Mouse (Mus musculus) hindbrain, embryonic 16.5 days (tissue): ENCODE data around the gene Spata5. TPM values are rescaled to one million over a fixed set of nuclear protein-coding genes. Genes with fewer than 3 reads are reported as not detected.

Experiments used
- ATAC-seq: fragments of 200-750 bp; cut with Nextera tagmentation; 2 replicates; pipeline ENCODE4 v1.8.0; 2017; ENCODE audit warnings: moderate TSS enrichment, moderate library complexity
- H3K27ac ChIP-seq: fragments of 300-500 bp; sonication (generic); 2 replicates; pipeline ENCODE4 v1.5.1; 2014; ENCODE audit warnings: low read depth, mild to moderate bottlenecking, control low read depth, low read length, moderate library complexity
- H3K27me3 ChIP-seq: fragments of 300-500 bp; sonication (generic); replicated peaks from 2 replicates; pipeline ENCODE4 v1.6.1; 2014; ENCODE audit warnings: low read length; ENCODE audit not compliant: control insufficient read depth, insufficient read depth
- H3K36me3 ChIP-seq: fragments of 300-500 bp; sonication (generic); 2 replicates; pipeline ENCODE4 v1.6.1; 2014; ENCODE audit warnings: mild to moderate bottlenecking, low read length, moderate library complexity, mixed read lengths; ENCODE audit not compliant: control insufficient read depth, insufficient read depth
- H3K4me1 ChIP-seq: fragments of 300-500 bp; sonication (generic); 2 replicates; pipeline ENCODE4 v1.6.1; 2014; ENCODE audit warnings: low read depth, low read length; ENCODE audit not compliant: control insufficient read depth, insufficient read depth
- H3K4me2 ChIP-seq: fragments of 300-500 bp; sonication (generic); 2 replicates; pipeline ENCODE4 v1.6.1; 2014; ENCODE audit warnings: mild to moderate bottlenecking, low read length, control low read depth, moderate library complexity
- H3K4me3 ChIP-seq: fragments of 300-500 bp; sonication (generic); 2 replicates; pipeline ENCODE4 v1.5.1; 2014; ENCODE audit warnings: mild to moderate bottlenecking, low read length, control low read depth, moderate library complexity
- H3K9ac ChIP-seq: fragments of 300-500 bp; sonication (generic); 2 replicates; pipeline ENCODE4 v1.6.1; 2014; ENCODE audit warnings: low read depth, mild to moderate bottlenecking, control low read depth, low read length, moderate library complexity
- H3K9me3 ChIP-seq: fragments of 300-500 bp; sonication (generic); 2 replicates; pipeline ENCODE4 v1.6.1; 2014; ENCODE audit warnings: mild to moderate bottlenecking, low read length, moderate library complexity; ENCODE audit not compliant: control insufficient read depth
- whole genome bisulfite sequencing: fragments of 180-500 bp; shearing (Covaris S2); extraction: QIAGEN DNeasy Blood & Tissue Kit; methylation state at CpG from one replicate; pipeline ENCODE4 v1.1.7; 2014; 5-methylcytosine and 5-hydroxymethylcytosine counted together
- polyA plus RNA-seq: library from polyadenylated mRNA; unstranded; fragments of >200 nt; fragmentation: Nextera tagmentation; extraction: Ambion mirVana; gene quantifications from 2 replicates; pipeline ENCODE4 v1.2.1, GENCODE M21; 2015

Spata5 gene
- polyA plus RNA-seq, 1 experiment from 2014 or later, result 27.5 TPM

DNA sequence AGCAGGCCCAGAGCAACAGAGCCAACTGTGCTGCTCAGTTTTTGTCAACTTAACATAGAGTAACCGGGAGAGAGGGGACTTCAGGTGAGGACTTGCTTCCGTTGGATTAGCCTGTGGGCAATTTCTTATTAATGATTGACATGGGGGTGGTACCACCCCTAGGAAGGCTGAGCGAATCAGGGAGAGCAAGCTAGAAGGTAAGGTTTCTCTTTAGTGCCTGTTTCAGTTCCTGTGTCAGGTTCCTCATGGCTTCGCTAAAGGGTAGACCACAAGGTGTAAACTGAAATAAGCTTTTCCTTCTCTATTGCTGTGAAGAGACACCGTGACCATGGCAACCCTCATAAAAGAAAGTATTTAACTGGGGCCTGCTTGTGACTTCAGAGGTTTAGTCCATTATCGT lies 32.4 kb upstream of the Spata5 start:
- Histone ChIP-seq H3K27ac (no peak overlapping the region), H3K36me3 (no peaks in the 10 kb centered on the region), H3K4me1 (no peaks in the 10 kb centered on the region), H3K4me3 (no peak overlapping the region), H3K4me2 (no peak overlapping the region), H3K27me3 (no peaks in the 10 kb centered on the region), H3K9ac (no peak overlapping the region), H3K9me3 (no peaks in the 10 kb centered on the region)
- ATAC-seq, result no peak
- 87% methylated on average over 6 of the region's 6 CpGs for WGBS

DNA sequence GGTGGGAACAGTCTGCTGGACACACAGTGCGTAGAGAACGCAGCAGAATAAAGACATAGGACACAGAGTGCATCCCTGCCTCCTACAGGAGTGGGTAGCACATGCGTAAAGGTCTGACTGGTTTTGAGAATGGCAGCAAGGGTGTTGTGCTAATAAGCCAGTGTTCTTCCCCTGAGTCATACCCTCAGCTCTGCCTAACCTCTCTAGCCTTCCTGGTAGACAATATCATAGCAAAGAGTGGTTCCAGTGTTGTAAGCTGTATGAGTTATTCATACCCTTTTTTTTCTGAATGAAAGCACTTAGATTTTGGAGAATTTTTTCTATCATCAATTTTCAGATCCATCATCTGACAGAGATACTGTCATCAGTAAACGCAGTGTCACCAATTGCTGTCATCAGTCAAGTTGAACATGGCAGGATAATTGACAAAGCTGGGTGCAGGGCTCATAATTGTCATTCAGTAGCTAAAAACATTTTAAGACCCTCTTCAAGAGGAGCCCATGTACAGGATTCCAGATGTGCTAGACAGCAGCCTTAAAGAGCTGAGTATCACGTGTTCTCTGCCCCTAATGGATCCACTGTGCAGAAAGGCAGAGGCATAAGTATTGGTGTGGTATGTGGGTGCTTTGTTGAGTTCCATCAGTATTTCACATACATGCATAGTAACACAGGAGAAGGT lies 22.6 kb upstream of the Spata5 start:
- Histone ChIP-seq H3K9me3 (no peaks in the 10 kb centered on the region), H3K4me3 (no peak overlapping the region), H3K36me3 (no peaks in the 10 kb centered on the region), H3K27me3 (no peaks in the 10 kb centered on the region), H3K4me2 (no peak overlapping the region), H3K27ac (no peak overlapping the region), H3K9ac (no peak overlapping the region), H3K4me1 (no peaks in the 10 kb centered on the region)
- ATAC-seq, result no peak
- 92% methylated on average over 5 of the region's 5 CpGs for WGBS

DNA sequence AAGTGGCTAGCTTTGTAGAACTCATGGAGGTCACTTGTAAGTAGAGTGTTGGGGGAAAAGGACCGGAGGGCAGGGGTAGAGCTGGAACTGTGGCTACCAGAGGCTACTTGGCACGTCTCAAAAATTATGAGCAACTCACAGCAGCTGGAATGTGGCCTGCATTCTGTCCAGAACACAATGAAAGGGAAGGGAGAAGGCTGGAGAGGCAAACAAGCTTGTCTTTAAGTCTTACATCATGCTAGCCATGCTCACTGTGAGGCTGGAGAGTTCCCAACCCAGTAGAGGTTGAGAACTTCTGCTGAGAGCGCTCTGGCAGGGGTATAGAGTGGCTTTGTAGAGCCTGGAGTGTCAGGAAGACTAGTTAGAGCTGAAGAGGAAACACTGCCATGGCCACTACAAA lies 22.1 kb upstream of the Spata5 start:
- 87% methylated on average over 3 of the region's 3 CpGs for WGBS
- no peak for ATAC-seq
- Histone ChIP-seq H3K36me3 (no peaks in the 10 kb centered on the region), H3K9ac (no peak overlapping the region), H3K4me2 (no peak overlapping the region), H3K4me1 (no peaks in the 10 kb centered on the region), H3K27me3 (no peaks in the 10 kb centered on the region), H3K27ac (no peak overlapping the region), H3K4me3 (no peak overlapping the region), H3K9me3 (no peaks in the 10 kb centered on the region)

DNA sequence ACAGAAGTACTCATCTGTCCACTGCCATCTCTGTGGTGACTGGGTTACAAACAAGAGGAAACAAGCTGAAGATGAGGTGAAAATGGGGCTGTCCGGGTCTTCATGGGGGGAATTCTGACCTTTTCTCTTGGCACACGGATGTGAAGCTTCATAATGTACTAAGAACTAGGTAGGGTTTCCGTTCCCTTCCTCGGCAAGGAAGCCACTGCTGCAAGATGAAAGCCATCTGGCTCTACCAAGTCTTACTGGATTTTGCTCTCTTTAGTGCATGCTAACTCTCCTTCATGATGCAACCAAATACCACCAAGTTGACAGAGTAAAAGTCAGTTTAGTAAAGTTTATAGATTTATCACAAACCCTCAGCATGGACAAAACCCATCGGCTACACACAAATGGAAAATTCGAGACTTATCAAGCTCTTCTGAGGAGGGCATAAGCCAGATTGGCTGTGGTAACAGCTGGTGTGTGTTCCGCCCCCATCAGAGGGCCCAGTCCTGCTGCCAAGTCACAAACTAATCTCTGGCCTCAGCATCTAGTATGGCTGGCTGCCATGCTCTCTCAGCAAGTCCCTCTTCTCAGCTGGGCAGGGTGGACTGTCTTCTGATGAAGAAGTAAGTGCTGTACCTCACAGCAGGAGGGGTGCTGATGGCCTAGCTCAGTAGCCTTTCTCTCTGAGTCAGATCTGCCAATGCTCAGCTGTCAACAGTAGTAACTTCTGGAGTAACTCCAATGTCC lies 20.9 kb upstream of the Spata5 start:
- Histone ChIP-seq H3K9ac (no peak overlapping the region), H3K9me3 (no peaks in the 10 kb centered on the region), H3K4me1 (no peaks in the 10 kb centered on the region), H3K36me3 (no peaks in the 10 kb centered on the region), H3K27ac (no peak overlapping the region), H3K27me3 (no peaks in the 10 kb centered on the region), H3K4me3 (no peak overlapping the region), H3K4me2 (no peak overlapping the region)
- 82% methylated on average over 7 of the region's 7 CpGs for WGBS
- ATAC-seq, result peak; percentile 92

DNA sequence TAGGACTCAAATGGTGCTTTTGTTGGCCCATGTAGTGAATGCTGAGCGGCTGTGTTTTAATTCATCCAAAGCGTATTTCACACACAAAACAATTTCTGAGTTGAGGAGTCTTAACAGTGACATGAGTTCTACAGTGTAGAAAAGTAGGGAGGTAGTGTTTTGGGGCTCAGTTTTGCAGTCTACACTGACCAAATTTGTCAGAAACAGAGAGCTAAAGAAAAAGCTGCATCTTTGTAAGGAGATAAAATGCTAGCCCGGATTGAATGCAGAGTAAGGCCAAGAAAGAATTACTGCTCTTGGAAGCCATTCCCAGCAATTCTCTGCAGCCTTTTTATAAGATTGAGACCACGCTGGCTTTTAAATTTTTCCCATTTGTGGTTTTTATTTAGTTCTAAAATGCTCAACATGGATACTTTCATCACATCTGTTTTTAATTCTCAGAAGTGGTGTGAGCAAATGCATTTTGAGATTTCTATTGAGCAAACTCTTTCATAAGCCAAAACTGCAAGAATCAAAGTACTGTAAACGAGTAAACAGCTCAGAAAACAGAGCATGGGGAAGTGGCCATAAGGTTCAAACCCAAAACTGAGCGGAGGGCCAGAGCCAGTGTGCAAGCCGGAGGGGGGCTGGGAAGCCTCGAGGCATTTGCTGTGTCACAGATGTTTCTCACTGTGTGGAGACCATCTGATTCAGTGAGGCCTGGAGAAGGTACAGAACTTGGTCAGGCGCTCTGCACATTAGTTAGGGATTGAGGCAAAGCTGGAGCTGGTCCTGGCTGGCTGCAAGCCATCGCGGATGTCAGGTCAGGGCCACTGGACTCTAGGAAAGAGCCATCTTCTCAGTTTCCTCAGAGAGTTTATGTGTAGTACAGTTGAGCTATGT lies 17.7 kb upstream of the Spata5 start:
- Histone ChIP-seq H3K4me1 (no peaks in the 10 kb centered on the region), H3K36me3 (no peaks in the 10 kb centered on the region), H3K4me2 (no peak overlapping the region), H3K9ac (no peak overlapping the region), H3K27me3 (no peaks in the 10 kb centered on the region), H3K9me3 (no peaks in the 10 kb centered on the region), H3K4me3 (no peak overlapping the region), H3K27ac (no peak overlapping the region)
- ATAC-seq, result no peak
- WGBS, result 69% methylated on average over 11 of the region's 11 CpGs

DNA sequence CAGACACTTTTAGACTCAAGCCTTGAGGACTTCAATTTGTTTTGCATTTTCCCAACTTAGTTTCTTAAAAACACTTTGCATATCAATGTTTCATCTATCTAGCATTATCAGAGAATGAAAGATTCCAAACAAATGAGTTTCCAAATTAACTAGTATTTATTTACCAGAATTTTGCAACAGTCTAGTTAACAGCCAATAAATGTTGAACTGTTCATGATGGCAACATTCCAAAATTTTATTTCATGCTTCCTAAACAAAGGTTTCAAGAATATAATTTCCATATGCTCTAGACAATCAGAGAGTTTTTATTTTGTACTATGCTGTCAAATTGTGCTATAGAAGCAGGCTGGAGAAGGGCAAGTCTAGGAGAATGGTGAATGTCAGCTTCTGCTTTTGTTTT lies 12.1 kb upstream of the Spata5 start:
- H3K27me3 ChIP-seq, result no peaks in the 10 kb centered on the region
- no peak overlapping the region for H3K4me2 ChIP-seq

DNA sequence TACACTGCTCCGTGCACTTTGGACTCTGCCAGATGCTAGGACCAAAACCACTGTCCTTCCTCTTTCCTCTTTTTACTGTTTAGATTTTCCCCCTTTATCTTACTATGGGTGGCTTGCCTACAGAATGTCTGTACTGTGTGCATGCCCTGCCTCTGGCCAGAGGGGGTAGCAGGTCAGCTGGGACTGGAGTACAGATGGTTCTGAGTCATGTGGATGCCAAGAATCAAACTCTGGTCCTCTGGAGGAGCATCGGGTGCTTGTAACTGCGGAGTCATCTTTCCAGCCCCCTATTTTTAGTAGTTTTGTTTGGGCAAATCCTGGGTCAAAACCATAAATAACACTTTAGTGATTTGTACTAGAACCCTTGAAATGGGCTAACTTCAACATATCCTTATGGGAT lies 6.2 kb upstream of the Spata5 start:
- no peaks in the 10 kb centered on the region for H3K27me3 ChIP-seq
- 93% methylated on average over 3 of the region's 3 CpGs for WGBS
- no peak overlapping the region for H3K27ac ChIP-seq
- no peak for ATAC-seq
- no peaks in the 10 kb centered on the region for H3K9me3 ChIP-seq
- peaks cover 1% of the 10 kb centered on the region for H3K4me1 ChIP-seq
- no peak overlapping the region for H3K4me2 ChIP-seq
- H3K4me3 ChIP-seq, result no peak overlapping the region
- no peaks in the 10 kb centered on the region for H3K36me3 ChIP-seq
- no peak overlapping the region for H3K9ac ChIP-seq

More for the DNA sequence above, 12.1 kb upstream of the Spata5 start:
- no peaks in the 10 kb centered on the region for H3K36me3 ChIP-seq
- no peak overlapping the region for H3K4me3 ChIP-seq
- H3K4me1 ChIP-seq, result no peaks in the 10 kb centered on the region
- H3K27ac ChIP-seq, result no peak overlapping the region
- no peak overlapping the region for H3K9ac ChIP-seq
- H3K9me3 ChIP-seq, result no peaks in the 10 kb centered on the region
- ATAC-seq, result no peak

DNA sequence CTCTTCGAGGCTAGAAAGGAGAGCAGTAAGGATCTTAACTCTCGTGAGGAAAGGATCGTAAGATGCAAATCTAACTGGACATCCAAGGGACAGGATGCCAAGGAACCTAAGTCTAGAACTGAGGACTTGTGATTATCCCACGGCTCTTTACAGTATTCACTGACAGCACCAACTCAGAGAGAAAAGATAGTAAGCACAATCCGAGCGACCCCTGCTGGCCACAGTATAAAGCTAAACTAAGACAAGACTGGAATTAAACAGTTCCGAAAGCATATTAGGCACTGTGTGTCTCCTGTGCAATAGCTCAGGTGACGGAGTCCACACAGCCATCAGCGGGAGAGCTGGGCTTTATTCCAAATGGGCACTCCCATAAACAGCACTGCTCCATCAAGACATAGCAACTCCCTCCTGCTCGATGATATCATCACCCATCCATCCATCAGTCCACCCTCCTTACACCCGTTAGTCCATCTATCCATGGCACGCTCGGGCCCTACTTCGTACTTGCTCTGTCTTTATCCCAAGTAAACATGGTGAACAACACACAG lies 5.2 kb upstream of the Spata5 start:
- peak; percentile 18; the same call in 1 of the 2 replicates for ATAC-seq
- Histone ChIP-seq H3K4me1 (peaks cover 5% of the 10 kb centered on the region), H3K9ac (no peak overlapping the region), H3K4me3 (no peak overlapping the region), H3K9me3 (no peaks in the 10 kb centered on the region), H3K4me2 (no peak overlapping the region), H3K27me3 (no peaks in the 10 kb centered on the region), H3K27ac (no peak overlapping the region), H3K36me3 (no peaks in the 10 kb centered on the region)
- WGBS, result 52% methylated on average over 14 of the region's 14 CpGs

DNA sequence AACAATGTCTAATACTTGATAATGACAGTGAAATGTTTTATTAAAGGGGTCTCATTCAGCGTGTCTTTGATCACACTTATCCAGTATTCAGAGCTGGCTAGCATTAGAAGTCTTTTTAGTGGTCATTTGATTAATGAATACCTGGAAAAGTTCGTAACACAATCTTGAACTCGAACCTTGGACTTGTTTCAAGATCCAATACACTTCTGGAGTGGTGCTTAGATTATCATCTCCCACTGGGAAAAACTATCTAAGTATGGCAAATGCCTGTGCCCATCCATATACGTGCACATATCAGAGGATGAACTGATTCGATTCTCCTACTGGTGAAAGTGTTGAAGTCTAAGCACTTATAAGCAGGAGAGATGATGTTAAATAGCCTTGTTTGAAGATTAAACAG lies 1.4 kb upstream of the Spata5 start:
- peak overlapping the region; percentile 97 for H3K4me3 ChIP-seq
- no peak overlapping the region; the same call in 1 of the 2 replicates for H3K9ac ChIP-seq
- ATAC-seq, result no peak
- H3K4me2 ChIP-seq, result peak overlapping the region; percentile 65
- no peaks in the 10 kb centered on the region for H3K9me3 ChIP-seq
- H3K4me1 ChIP-seq, result peaks cover 13% of the 10 kb centered on the region
- H3K36me3 ChIP-seq, result no peaks in the 10 kb centered on the region
- no peak overlapping the region for H3K27ac ChIP-seq
- H3K27me3 ChIP-seq, result no peaks in the 10 kb centered on the region
- WGBS, result 78% methylated on average over 5 of the region's 5 CpGs
